Mouse (Mus musculus) forelimb bud, embryonic 11.5 days (tissue): ENCODE data around the gene 4931440F15Rik.
A peak's percentile ranks its signal among the peaks of the same experiment; 100 is the strongest.

Experiments used
- DNase-seq: peaks from one replicate; pipeline ENCODE4 v3.0.0-alpha.2; 2012; ENCODE audit warnings: low read depth, low spot score

The 4931440F15Rik gene

GRCm38 (mm10) chr11:29801432-29802427 is 23.7 kb downstream of the 4931440F15Rik start:
- DNase-seq, result no peak

- DNase-seq, result no peak
Measured at GRCm38 (mm10) chr11:29799839-29800238, 25.6 kb downstream of the 4931440F15Rik start.

GRCm38 (mm10) chr11:29795106-29795505 is 30.4 kb downstream of the 4931440F15Rik start:
- no peak for DNase-seq

GRCm38 (mm10) chr11:29794475-29794874 is 31.0 kb downstream of the 4931440F15Rik start:
- no peak for DNase-seq

GRCm38 (mm10) chr11:29790796-29791195 is 34.7 kb downstream of the 4931440F15Rik start:
- DNase-seq, result no peak

GRCm38 (mm10) chr11:29788921-29789638 is 36.4 kb downstream of the 4931440F15Rik start:
- DNase-seq, result no peak

GRCm38 (mm10) chr11:29788499-29788898 is 37.0 kb downstream of the 4931440F15Rik start:
- no peak for DNase-seq

- DNase-seq, result no peak
Measured at GRCm38 (mm10) chr11:29787473-29787872, 38.0 kb downstream of the 4931440F15Rik start.

GRCm38 (mm10) chr11:29786583-29787219 is 38.8 kb downstream of the 4931440F15Rik start:
- no peak for DNase-seq

- no peak for DNase-seq
Measured at GRCm38 (mm10) chr11:29779409-29780026, 46.0 kb downstream of the 4931440F15Rik start.

- no peak for DNase-seq
Measured at GRCm38 (mm10) chr11:29778936-29779335, 46.5 kb downstream of the 4931440F15Rik start.

GRCm38 (mm10) chr11:29777964-29778363 is 47.5 kb downstream of the 4931440F15Rik start:
- no peak for DNase-seq

- DNase-seq, result no peak
Measured at GRCm38 (mm10) chr11:29774760-29775159, 50.7 kb downstream of the 4931440F15Rik start.

- peak; percentile 17 for DNase-seq
Measured at GRCm38 (mm10) chr11:29774296-29774695, 51.2 kb downstream of the 4931440F15Rik start.
